Mouse (Mus musculus): Measurements from ENCODE around the gene Rcn3. TPM values are rescaled to one million over a fixed set of nuclear protein-coding genes. Genes with fewer than 3 reads are reported as not detected.

Rcn3 gene
- not detected for polyA plus RNA-seq (2014; fragmentation: Illumina TruSeq; extraction: RNeasy Lipid Tissue Mini Kit (QIAGEN cat#74804); ENCODE audit: low read depth, low replicate concordance)

DNA sequence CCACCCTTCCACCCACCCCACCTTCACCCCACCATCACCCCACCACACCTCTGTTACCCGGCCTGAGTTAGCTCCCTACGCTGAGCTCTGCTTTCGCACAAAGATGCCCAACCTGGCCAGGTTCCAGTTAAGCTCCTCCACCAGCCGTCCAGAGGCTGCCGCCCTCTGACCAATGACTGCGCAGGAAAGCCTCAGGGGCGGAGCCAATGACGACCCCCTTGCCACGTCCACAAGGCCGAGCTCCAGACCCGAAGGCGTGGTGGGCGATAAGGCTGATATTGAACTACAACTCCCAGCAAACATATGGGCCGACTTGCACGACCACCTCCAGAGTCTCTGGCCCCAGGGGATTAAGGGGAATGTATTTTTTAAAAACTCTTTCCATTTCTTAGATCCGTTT is at the start of gene Rcn3:
TSS of gene Rcn3 (minus strand) at position 174 of the 400 bp plus-strand sequence.

DNA sequence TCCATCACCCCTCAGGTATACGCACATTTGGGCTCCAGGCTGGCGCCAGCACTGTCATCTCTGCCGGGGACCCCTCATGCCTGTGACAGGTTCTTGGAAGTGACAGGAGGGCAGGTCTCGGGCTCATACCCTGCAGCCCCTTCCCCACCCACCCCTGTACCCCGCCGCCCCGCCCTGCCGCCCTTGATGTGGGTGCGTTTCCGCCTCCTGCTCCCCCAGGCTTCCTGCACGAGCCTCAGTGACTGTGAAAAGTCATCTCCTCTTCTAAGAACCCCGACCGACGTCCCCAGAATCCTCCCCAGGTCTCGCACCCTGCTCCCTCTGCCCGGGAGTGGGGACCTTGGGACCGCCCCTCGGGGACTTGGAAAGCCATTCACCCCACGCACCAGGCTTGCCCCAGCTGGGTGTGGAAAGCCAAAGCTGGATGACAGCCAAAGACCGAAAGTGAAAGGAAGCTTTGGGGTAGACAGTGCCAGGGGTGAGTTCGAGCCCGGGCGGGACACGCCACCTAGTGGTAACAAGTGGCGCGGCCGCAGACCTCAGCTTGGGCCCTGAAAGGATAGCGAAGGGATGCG is 44.1 kb upstream of the Rcn3 start, which contains the start of the genes Gm45713 and Flt3l:
TSS of gene Gm45713 (minus strand) at position 239 of the 575 bp plus-strand sequence.
TSS of gene Flt3l (minus strand) at position 440 of the 575 bp plus-strand sequence.

DNA sequence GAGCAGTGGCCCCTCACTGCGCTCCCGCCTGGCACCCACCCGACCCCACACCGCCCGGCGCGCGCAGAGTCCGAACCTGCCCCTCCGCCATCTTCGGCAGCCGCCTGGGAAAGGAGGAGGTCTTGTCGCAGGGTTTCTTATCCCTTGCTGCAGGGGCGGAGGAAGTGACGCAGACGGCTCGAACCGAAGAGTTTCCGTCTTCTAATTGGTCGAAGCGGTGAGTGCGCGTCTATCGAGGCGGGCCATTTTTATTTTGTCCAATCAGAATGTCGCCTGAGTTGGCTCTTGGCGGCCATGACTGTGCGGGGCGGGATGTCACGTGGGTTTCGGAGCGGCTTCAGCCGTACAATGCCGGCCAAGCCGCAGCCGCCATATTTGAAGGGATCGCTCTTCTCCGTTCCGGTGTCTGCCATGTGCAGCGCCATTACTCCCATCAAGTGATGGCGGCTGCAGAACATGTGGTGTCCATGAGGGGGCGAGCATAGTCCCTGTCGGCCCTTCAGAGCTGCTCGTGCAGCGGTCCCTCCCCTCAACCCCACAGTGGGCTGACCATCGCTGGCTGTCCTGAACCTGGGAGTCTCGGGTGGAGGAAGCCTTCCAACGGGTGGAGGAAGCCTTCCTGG is 36.7 kb upstream of the Rcn3 start, which contains the start of gene Rpl13a:
TSS of gene Rpl13a (minus strand) at position 138 of the 623 bp plus-strand sequence.

DNA sequence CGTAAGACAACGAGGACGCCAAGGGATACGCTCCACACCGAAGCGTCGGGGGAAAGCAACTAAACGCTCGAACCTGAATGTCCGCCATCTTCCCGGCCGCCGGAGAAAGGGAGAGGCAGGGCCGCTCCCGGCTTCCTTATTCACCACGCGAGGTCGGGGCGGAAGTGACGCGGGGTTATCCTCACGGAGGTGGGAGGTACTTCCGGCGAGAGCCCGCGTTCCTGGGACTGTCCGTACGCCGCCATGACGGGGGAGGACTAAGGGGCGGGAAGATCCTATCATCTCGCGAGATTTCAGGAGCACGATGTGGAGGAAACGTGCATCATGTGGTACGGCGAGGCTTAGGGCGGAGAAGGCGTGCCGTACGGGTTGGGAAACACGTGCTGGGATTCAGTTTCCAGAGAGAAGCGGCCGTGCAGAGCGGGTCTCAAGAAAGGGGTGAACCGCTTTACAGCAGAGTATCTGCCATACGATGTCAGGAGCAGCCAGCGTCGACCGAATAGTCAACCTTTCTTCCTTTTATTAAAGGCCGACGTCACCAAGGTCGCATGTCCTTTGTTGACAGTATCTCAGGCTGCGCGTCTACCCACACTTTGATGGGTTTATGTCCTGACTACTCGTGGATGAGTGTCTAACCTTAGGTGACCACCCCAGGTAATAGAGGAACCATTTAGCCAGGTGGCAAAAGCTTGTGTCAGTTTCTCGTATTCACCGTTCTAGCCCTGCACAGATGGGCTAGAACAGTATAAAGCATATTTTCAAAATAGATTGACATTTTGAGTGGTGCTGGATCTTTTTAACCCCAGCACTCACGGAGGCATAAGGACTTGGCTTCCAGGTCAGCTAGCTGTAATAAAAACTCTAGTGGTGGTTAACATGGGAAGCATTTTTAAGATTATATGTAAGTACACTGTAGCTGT is 32.5 kb upstream of the Rcn3 start, which contains the start of gene Rps11:
TSS of gene Rps11 (minus strand) at position 216 of the 920 bp plus-strand sequence.

DNA sequence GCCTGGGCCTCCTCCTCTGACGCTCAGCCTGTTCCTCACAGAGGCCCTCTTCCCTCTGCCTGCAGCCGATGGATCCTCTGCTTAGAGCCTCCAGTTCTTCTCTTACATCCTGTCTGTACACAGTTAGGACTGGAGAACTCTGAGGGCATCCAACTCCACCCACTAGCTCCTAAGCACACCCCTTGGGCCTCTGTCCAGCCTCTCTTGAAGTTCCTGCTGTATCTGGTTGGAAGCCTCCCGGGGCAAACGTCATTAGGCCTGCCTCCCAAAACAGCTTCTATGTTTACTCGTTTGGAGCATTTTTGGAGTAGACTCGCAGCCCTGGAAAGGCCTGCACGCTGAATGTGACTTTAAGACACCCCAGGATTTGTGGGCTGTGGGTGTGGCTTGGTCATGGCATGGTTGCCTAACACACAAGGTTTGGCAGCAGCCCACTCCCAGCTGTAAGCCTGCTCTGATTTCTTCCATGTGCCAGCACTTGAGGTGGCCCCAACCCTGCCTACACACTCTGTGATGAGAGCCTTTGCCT is 11.7 kb upstream of the Rcn3 start, which contains the start of gene Fcgrt:
TSS of gene Fcgrt (minus strand) at position 200 of the 529 bp plus-strand sequence.

DNA sequence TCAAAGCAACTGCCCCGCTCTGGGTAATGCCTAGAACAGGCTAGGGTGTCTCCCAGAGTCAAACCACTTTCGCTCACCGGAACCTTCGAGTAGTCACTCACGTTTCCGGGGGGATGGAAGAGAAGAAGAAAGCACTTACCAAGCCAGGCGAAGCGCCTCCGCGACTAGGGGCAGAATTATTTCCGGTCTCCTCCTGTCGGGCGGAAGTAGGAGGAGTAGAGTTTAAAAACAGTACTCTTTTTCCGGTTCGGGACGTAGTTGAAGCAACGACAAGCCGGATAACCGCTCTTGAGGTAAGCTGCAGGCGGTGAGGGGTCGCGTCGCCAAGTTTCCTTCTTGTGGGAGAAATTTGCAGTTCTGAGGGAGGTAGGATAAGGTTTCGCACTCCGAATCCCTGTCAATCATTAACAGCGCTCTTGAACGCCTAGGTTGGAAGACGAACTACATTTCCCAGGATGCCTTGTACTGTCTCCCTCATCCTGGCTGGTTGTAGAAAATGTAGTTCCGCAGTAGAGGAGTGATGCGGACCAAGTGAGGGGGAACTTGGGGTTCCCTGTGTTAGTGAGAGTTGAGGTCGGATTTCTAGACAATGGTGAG is 29.7 kb downstream of the Rcn3 start, which contains the start of the genes Nosip and Prrg2:
TSS of gene Nosip (plus strand) at position 191 of the 597 bp plus-strand sequence.
TSS of gene Prrg2 (minus strand) at position 439 of the 597 bp plus-strand sequence.

DNA sequence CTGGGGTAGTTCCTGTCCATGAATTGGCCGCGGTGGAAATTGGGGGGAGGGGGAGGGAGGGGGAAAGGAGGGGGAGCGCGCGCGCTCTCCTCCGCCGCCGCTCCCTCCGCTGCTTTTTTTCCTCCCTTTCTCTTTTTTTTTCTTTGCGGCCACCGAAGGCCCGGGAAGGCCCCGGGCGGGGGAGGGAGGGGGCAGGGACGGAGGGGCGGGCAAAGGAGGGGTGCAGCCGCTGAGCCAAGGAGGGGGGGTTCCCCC is 39.2 kb downstream of the Rcn3 start, which contains the start of gene Prr12:
TSS of gene Prr12 (minus strand) at position 20 of the 255 bp plus-strand sequence.

Other genes with a start within 250 kb of the Rcn3 start
- gene Akt1s1, start 243.2 kb downstream of the Rcn3 start, polyA plus RNA-seq (2014; fragmentation: Illumina TruSeq; extraction: RNeasy Lipid Tissue Mini Kit (QIAGEN cat#74804); ENCODE audit: low read depth, low replicate concordance) = 1.2 TPM
- gene Tbc1d17, start 243.1 kb downstream of the Rcn3 start, polyA plus RNA-seq (2014; fragmentation: Illumina TruSeq; extraction: RNeasy Lipid Tissue Mini Kit (QIAGEN cat#74804); ENCODE audit: low read depth, low replicate concordance) = 0.98 TPM
- gene Pnkp, start 235.1 kb downstream of the Rcn3 start, polyA plus RNA-seq (2014; fragmentation: Illumina TruSeq; extraction: RNeasy Lipid Tissue Mini Kit (QIAGEN cat#74804); ENCODE audit: low read depth, low replicate concordance) = 0.71 TPM
- gene Ptov1, start 222.4 kb downstream of the Rcn3 start, polyA plus RNA-seq (2014; fragmentation: Illumina TruSeq; extraction: RNeasy Lipid Tissue Mini Kit (QIAGEN cat#74804); ENCODE audit: low read depth, low replicate concordance) = 0.32 TPM
- 2.0 TPM for gene Med25, start 199.5 kb downstream of the Rcn3 start, polyA plus RNA-seq (2014; fragmentation: Illumina TruSeq; extraction: RNeasy Lipid Tissue Mini Kit (QIAGEN cat#74804); ENCODE audit: low read depth, low replicate concordance)
- gene Fuz, start 196.1 kb downstream of the Rcn3 start, polyA plus RNA-seq (2014; fragmentation: Illumina TruSeq; extraction: RNeasy Lipid Tissue Mini Kit (QIAGEN cat#74804); ENCODE audit: low read depth, low replicate concordance) = 9.9 TPM
- 104 TPM for gene Ap2a1, start 162.7 kb downstream of the Rcn3 start, polyA plus RNA-seq (2014; fragmentation: Illumina TruSeq; extraction: RNeasy Lipid Tissue Mini Kit (QIAGEN cat#74804); ENCODE audit: low read depth, low replicate concordance)
- 11.2 TPM for gene Tsks, start 149.0 kb downstream of the Rcn3 start, polyA plus RNA-seq (2014; fragmentation: Illumina TruSeq; extraction: RNeasy Lipid Tissue Mini Kit (QIAGEN cat#74804); ENCODE audit: low read depth, low replicate concordance)
- gene Cpt1c, start 117.4 kb downstream of the Rcn3 start, polyA plus RNA-seq (2014; fragmentation: Illumina TruSeq; extraction: RNeasy Lipid Tissue Mini Kit (QIAGEN cat#74804); ENCODE audit: low read depth, low replicate concordance) = 9.3 TPM
- 8.0 TPM for gene Prmt1, start 105.7 kb downstream of the Rcn3 start, polyA plus RNA-seq (2014; fragmentation: Illumina TruSeq; extraction: RNeasy Lipid Tissue Mini Kit (QIAGEN cat#74804); ENCODE audit: low read depth, low replicate concordance)
- gene Irf3, start 94.6 kb downstream of the Rcn3 start, polyA plus RNA-seq (2014; fragmentation: Illumina TruSeq; extraction: RNeasy Lipid Tissue Mini Kit (QIAGEN cat#74804); ENCODE audit: low read depth, low replicate concordance) = 18.4 TPM
- 1.5 TPM for gene Bcl2l12, start 93.5 kb downstream of the Rcn3 start, polyA plus RNA-seq (2014; fragmentation: Illumina TruSeq; extraction: RNeasy Lipid Tissue Mini Kit (QIAGEN cat#74804); ENCODE audit: low read depth, low replicate concordance)
- gene Scaf1, start 75.9 kb downstream of the Rcn3 start, polyA plus RNA-seq (2014; fragmentation: Illumina TruSeq; extraction: RNeasy Lipid Tissue Mini Kit (QIAGEN cat#74804); ENCODE audit: low read depth, low replicate concordance) = 3.3 TPM
- gene Rras, start 74.3 kb downstream of the Rcn3 start, polyA plus RNA-seq (2014; fragmentation: Illumina TruSeq; extraction: RNeasy Lipid Tissue Mini Kit (QIAGEN cat#74804); ENCODE audit: low read depth, low replicate concordance) = 1.8 TPM
- gene Prr12, start 39.3 kb downstream of the Rcn3 start, polyA plus RNA-seq (2014; fragmentation: Illumina TruSeq; extraction: RNeasy Lipid Tissue Mini Kit (QIAGEN cat#74804); ENCODE audit: low read depth, low replicate concordance) = 0.24 TPM
- gene Nosip, start 29.8 kb downstream of the Rcn3 start, polyA plus RNA-seq (2014; fragmentation: Illumina TruSeq; extraction: RNeasy Lipid Tissue Mini Kit (QIAGEN cat#74804); ENCODE audit: low read depth, low replicate concordance) = 4.6 TPM
- gene Prrg2, start 29.5 kb downstream of the Rcn3 start, polyA plus RNA-seq (2014; fragmentation: Illumina TruSeq; extraction: RNeasy Lipid Tissue Mini Kit (QIAGEN cat#74804); ENCODE audit: low read depth, low replicate concordance) = 2.7 TPM
- gene Fcgrt, start 11.6 kb upstream of the Rcn3 start, polyA plus RNA-seq (2014; fragmentation: Illumina TruSeq; extraction: RNeasy Lipid Tissue Mini Kit (QIAGEN cat#74804); ENCODE audit: low read depth, low replicate concordance) = 1.4 TPM
- gene Rps11, start 32.2 kb upstream of the Rcn3 start, polyA plus RNA-seq (2014; fragmentation: Illumina TruSeq; extraction: RNeasy Lipid Tissue Mini Kit (QIAGEN cat#74804); ENCODE audit: low read depth, low replicate concordance) = 157 TPM
- gene Rpl13a, start 36.5 kb upstream of the Rcn3 start, polyA plus RNA-seq (2014; fragmentation: Illumina TruSeq; extraction: RNeasy Lipid Tissue Mini Kit (QIAGEN cat#74804); ENCODE audit: low read depth, low replicate concordance) = 133 TPM
- not detected for gene Gm45713, start 44.0 kb upstream of the Rcn3 start, polyA plus RNA-seq (2014; fragmentation: Illumina TruSeq; extraction: RNeasy Lipid Tissue Mini Kit (QIAGEN cat#74804); ENCODE audit: low read depth, low replicate concordance)
- gene Flt3l, start 44.2 kb upstream of the Rcn3 start, polyA plus RNA-seq (2014; fragmentation: Illumina TruSeq; extraction: RNeasy Lipid Tissue Mini Kit (QIAGEN cat#74804); ENCODE audit: low read depth, low replicate concordance) = 1.5 TPM
- 10.2 TPM for gene Pih1d1, start 62.1 kb upstream of the Rcn3 start, polyA plus RNA-seq (2014; fragmentation: Illumina TruSeq; extraction: RNeasy Lipid Tissue Mini Kit (QIAGEN cat#74804); ENCODE audit: low read depth, low replicate concordance)
- 1.1 TPM for gene Aldh16a1, start 62.4 kb upstream of the Rcn3 start, polyA plus RNA-seq (2014; fragmentation: Illumina TruSeq; extraction: RNeasy Lipid Tissue Mini Kit (QIAGEN cat#74804); ENCODE audit: low read depth, low replicate concordance)
- 2.7 TPM for gene Slc17a7, start 71.7 kb upstream of the Rcn3 start, polyA plus RNA-seq (2014; fragmentation: Illumina TruSeq; extraction: RNeasy Lipid Tissue Mini Kit (QIAGEN cat#74804); ENCODE audit: low read depth, low replicate concordance)
- gene Gfy, start 87.3 kb upstream of the Rcn3 start, polyA plus RNA-seq (2014; fragmentation: Illumina TruSeq; extraction: RNeasy Lipid Tissue Mini Kit (QIAGEN cat#74804); ENCODE audit: low read depth, low replicate concordance) = 3.5 TPM
- gene Pth2, start 88.8 kb upstream of the Rcn3 start, polyA plus RNA-seq (2014; fragmentation: Illumina TruSeq; extraction: RNeasy Lipid Tissue Mini Kit (QIAGEN cat#74804); ENCODE audit: low read depth, low replicate concordance) = not detected
- 0.49 TPM for gene Ccdc155, start 112.7 kb upstream of the Rcn3 start, polyA plus RNA-seq (2014; fragmentation: Illumina TruSeq; extraction: RNeasy Lipid Tissue Mini Kit (QIAGEN cat#74804); ENCODE audit: low read depth, low replicate concordance)
- gene Dkkl1, start 119.9 kb upstream of the Rcn3 start, polyA plus RNA-seq (2014; fragmentation: Illumina TruSeq; extraction: RNeasy Lipid Tissue Mini Kit (QIAGEN cat#74804); ENCODE audit: low read depth, low replicate concordance) = 186 TPM
- gene Tead2, start 123.5 kb upstream of the Rcn3 start, polyA plus RNA-seq (2014; fragmentation: Illumina TruSeq; extraction: RNeasy Lipid Tissue Mini Kit (QIAGEN cat#74804); ENCODE audit: low read depth, low replicate concordance) = 2.0 TPM
- gene Cd37, start 146.9 kb upstream of the Rcn3 start, polyA plus RNA-seq (2014; fragmentation: Illumina TruSeq; extraction: RNeasy Lipid Tissue Mini Kit (QIAGEN cat#74804); ENCODE audit: low read depth, low replicate concordance) = 0.70 TPM
- 10.2 TPM for gene Slc6a16, start 148.9 kb upstream of the Rcn3 start, polyA plus RNA-seq (2014; fragmentation: Illumina TruSeq; extraction: RNeasy Lipid Tissue Mini Kit (QIAGEN cat#74804); ENCODE audit: low read depth, low replicate concordance)
- gene Slc6a21, start 185.3 kb upstream of the Rcn3 start, polyA plus RNA-seq (2014; fragmentation: Illumina TruSeq; extraction: RNeasy Lipid Tissue Mini Kit (QIAGEN cat#74804); ENCODE audit: low read depth, low replicate concordance) = 50.8 TPM
- gene Trpm4, start 241.6 kb upstream of the Rcn3 start, polyA plus RNA-seq (2014; fragmentation: Illumina TruSeq; extraction: RNeasy Lipid Tissue Mini Kit (QIAGEN cat#74804); ENCODE audit: low read depth, low replicate concordance) = 0.74 TPM
- 0.08 TPM for gene Hrc, start 243.1 kb upstream of the Rcn3 start, polyA plus RNA-seq (2014; fragmentation: Illumina TruSeq; extraction: RNeasy Lipid Tissue Mini Kit (QIAGEN cat#74804); ENCODE audit: low read depth, low replicate concordance)